Mouse (Mus musculus): ENCODE results near the gene Mrpl14. TPM values are rescaled to one million over a fixed set of nuclear protein-coding genes. Genes with fewer than 3 reads are reported as not detected.

Mrpl14 gene
- polyA plus RNA-seq, 1 experiment from 2014 or later, result 148 TPM

DNA sequence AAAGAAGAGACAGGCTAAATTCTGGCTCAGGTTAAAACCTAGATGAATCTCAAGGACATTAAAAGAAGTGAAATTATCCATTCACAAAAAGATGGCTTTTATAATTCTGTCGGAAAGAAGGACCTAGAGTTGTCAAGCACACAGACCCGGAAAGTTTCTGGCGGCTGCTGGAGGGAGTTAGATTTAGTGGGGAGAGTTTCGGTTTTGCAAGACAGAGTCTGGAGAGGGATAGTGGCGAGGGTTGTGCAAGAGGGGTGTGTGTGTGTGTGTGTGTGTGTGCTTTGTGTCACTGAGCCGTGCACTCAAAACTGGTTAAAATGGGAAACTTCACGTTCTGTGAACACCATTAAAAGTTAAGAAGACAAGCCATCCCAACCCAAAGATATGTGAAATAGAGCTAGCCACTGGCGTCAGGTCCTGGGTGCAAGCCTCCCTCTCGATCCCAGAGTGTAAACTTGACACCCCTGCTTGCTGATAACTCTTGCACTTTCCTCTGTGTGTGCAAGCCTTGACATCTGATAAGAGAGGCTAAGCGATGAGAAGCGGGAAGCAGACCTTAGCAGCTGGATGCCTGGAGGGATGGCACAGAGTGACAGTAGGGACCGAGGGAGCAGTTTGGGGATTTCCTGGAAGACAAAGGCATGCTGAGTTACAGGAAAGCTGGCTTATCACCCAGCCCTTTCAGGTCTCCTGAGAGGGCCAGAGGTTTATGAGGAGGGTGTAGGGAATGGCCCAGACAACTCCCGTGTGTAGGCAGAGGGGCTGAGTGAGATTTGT lies 56.4 kb downstream of the Mrpl14 start:
- H3K9ac ChIP-seq (ENCODE audit: low read depth, low read length), result 0 out of 2 replicates have a peak overlapping the region, but pooled peaks have one; percentile 16
- H3K4me1 ChIP-seq (ENCODE audit: control insufficient read depth, insufficient read depth, low read length), result no peaks in the 10 kb centered on the region
- no peak overlapping the region for H3K4me3 ChIP-seq (ENCODE audit: low read depth, low read length)
- no peaks in the 10 kb centered on the region for H3K27me3 ChIP-seq (replicated peaks; ENCODE audit: control insufficient read depth, insufficient read depth, low read length)
- no peak overlapping the region for H3K27ac ChIP-seq (replicated peaks; ENCODE audit: low read depth, low read length)
- no peak for ATAC-seq (ENCODE audit: low read depth)
- no peaks in the 10 kb centered on the region for H3K36me3 ChIP-seq (ENCODE audit: control insufficient read depth, insufficient read depth, low read length)
- H3K9me3 ChIP-seq (ENCODE audit: control insufficient read depth, low read length), result peaks cover 8% of the 10 kb centered on the region; the same call in 1 of the 2 replicates
- no peak overlapping the region for H3K4me2 ChIP-seq (ENCODE audit: low read depth, low read length)
- DNase-seq (ENCODE audit: low spot score), result no peak
- WGBS, result 51% methylated on average over 13 of the region's 13 CpGs

DNA sequence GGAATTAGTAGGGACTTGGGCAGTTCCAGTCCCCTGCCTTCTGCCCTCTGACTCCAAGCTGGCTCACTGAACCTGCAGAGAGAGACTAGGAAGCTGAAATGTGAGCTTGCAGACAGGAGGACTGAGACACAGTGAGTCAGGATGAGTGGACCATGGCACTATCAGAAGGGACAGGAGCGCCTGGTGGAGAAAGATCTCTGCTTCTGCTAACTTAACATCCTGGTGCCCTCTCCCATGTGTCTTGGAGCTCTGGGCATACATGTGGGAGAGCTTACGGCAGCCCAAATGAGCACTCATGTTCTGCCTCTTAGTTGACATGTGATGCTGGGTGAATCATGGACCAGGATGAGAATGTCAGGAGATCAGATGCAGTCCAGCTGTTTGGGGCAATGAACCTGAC lies 59.5 kb downstream of the Mrpl14 start:
- no peak overlapping the region for H3K4me2 ChIP-seq (ENCODE audit: low read depth, low read length)
- no peaks in the 10 kb centered on the region for H3K4me1 ChIP-seq (ENCODE audit: control insufficient read depth, insufficient read depth, low read length)
- ATAC-seq (ENCODE audit: low read depth) (no peak), DNase-seq (ENCODE audit: low spot score) (no peak)
- H3K36me3 ChIP-seq (ENCODE audit: control insufficient read depth, insufficient read depth, low read length), result no peaks in the 10 kb centered on the region
- H3K9me3 ChIP-seq (ENCODE audit: control insufficient read depth, low read length), result no peaks in the 10 kb centered on the region
- no peak overlapping the region for H3K27ac ChIP-seq (replicated peaks; ENCODE audit: low read depth, low read length)
- WGBS, result 97% methylated on average over 2 of the region's 2 CpGs
- H3K9ac ChIP-seq (ENCODE audit: low read depth, low read length), result no peak overlapping the region
- no peak overlapping the region for H3K4me3 ChIP-seq (ENCODE audit: low read depth, low read length)
- no peaks in the 10 kb centered on the region for H3K27me3 ChIP-seq (replicated peaks; ENCODE audit: control insufficient read depth, insufficient read depth, low read length)

DNA sequence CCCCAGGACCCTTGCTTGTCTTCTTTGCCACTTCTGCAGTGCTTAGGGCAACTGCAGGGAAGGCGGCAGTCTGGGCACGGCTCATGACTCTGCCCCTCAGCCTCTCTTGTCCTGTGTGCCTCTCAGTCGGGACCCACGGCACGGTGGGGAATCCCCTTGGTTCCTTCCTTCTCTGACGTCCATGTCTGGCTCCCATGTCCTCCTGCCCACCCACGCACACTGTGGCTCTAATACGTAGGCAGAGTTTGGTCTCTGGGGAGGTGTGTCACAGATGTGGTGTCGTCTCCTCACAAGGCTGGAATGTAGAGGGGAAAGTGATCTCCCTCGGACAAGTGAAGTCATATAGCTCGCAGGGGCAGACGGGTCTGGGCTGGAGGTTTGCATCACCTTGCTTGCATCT lies 60.6 kb downstream of the Mrpl14 start:
- Histone ChIP-seq H3K36me3 (ENCODE audit: control insufficient read depth, insufficient read depth, low read length) (no peaks in the 10 kb centered on the region), H3K4me2 (ENCODE audit: low read depth, low read length) (no peak overlapping the region), H3K9me3 (ENCODE audit: control insufficient read depth, low read length) (no peaks in the 10 kb centered on the region), H3K27ac (replicated peaks; ENCODE audit: low read depth, low read length) (no peak overlapping the region), H3K27me3 (replicated peaks; ENCODE audit: control insufficient read depth, insufficient read depth, low read length) (no peaks in the 10 kb centered on the region), H3K4me3 (ENCODE audit: low read depth, low read length) (no peak overlapping the region), H3K9ac (ENCODE audit: low read depth, low read length) (no peak overlapping the region), H3K4me1 (ENCODE audit: control insufficient read depth, insufficient read depth, low read length) (no peaks in the 10 kb centered on the region)
- DNase-seq (ENCODE audit: low spot score) (no peak), ATAC-seq (ENCODE audit: low read depth) (no peak)
- 55% methylated on average over 11 of the region's 12 CpGs for WGBS

DNA sequence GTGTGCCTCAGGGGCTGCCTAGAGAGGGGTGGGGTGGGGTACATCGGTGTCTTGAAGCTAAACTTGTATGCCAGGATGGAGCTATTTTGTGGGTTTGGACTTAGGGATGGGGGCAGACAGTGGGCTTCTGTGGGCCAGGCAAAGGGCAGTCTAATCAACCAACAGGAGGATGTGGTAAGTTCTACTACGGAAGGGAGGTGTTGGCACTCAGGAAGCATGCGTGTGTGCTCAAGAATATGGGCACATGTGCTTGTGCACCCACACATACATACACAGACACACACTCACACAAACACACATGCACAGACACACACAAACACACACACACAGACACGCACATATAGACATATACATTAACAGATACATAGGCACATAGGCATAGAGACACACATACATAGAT lies 61.2 kb downstream of the Mrpl14 start:
- H3K4me1 ChIP-seq (ENCODE audit: control insufficient read depth, insufficient read depth, low read length), result no peaks in the 10 kb centered on the region
- ATAC-seq (ENCODE audit: low read depth) (no peak), DNase-seq (ENCODE audit: low spot score) (no peak)
- no peak overlapping the region for H3K27ac ChIP-seq (replicated peaks; ENCODE audit: low read depth, low read length)
- no peaks in the 10 kb centered on the region for H3K27me3 ChIP-seq (replicated peaks; ENCODE audit: control insufficient read depth, insufficient read depth, low read length)
- WGBS, result 84% methylated on average over 4 of the region's 4 CpGs
- H3K9ac ChIP-seq (ENCODE audit: low read depth, low read length), result no peak overlapping the region
- H3K4me2 ChIP-seq (ENCODE audit: low read depth, low read length), result no peak overlapping the region
- no peaks in the 10 kb centered on the region for H3K36me3 ChIP-seq (ENCODE audit: control insufficient read depth, insufficient read depth, low read length)
- no peaks in the 10 kb centered on the region for H3K9me3 ChIP-seq (ENCODE audit: control insufficient read depth, low read length)
- H3K4me3 ChIP-seq (ENCODE audit: low read depth, low read length), result no peak overlapping the region

Other genes with a start within 250 kb of the Mrpl14 start
- 0.46 and 0.95 TPM in 2 replicates for gene Spats1, start 210.9 kb upstream of the Mrpl14 start, polyA plus RNA-seq (2014; fragmentation: Nextera tagmentation; extraction: Ambion mirVana)
- gene Aars2, start 179.5 kb upstream of the Mrpl14 start, polyA plus RNA-seq (2014; fragmentation: Nextera tagmentation; extraction: Ambion mirVana), result 12.5 and 14.5 TPM in 2 replicates
- gene Tcte1, start 162.9 kb upstream of the Mrpl14 start, polyA plus RNA-seq (2014; fragmentation: Nextera tagmentation; extraction: Ambion mirVana), result 0.93 and 2.7 TPM in 2 replicates
- gene Tmem151b, start 136.6 kb upstream of the Mrpl14 start, polyA plus RNA-seq (2014; fragmentation: Nextera tagmentation; extraction: Ambion mirVana), result 1.7 and 2.8 TPM in 2 replicates
- gene Nfkbie, start 130.6 kb upstream of the Mrpl14 start, polyA plus RNA-seq (2014; fragmentation: Nextera tagmentation; extraction: Ambion mirVana), result 4.3 and 4.7 TPM in 2 replicates
- gene Slc35b2, start 122.4 kb upstream of the Mrpl14 start, polyA plus RNA-seq (2014; fragmentation: Nextera tagmentation; extraction: Ambion mirVana), result 139 and 143 TPM in 2 replicates
- 1,431 and 1,467 TPM in 2 replicates for gene Hsp90ab1, start 113.1 kb upstream of the Mrpl14 start, polyA plus RNA-seq (2014; fragmentation: Nextera tagmentation; extraction: Ambion mirVana)
- gene Slc29a1, start 86.7 kb upstream of the Mrpl14 start, polyA plus RNA-seq (2014; fragmentation: Nextera tagmentation; extraction: Ambion mirVana), result 96.5 and 110 TPM in 2 replicates
- 52.1 and 52.5 TPM in 2 replicates for gene Mymx, start 84.2 kb upstream of the Mrpl14 start, polyA plus RNA-seq (2014; fragmentation: Nextera tagmentation; extraction: Ambion mirVana)
- gene Capn11, start 27.0 kb upstream of the Mrpl14 start, polyA plus RNA-seq (2014; fragmentation: Nextera tagmentation; extraction: Ambion mirVana), result 0.83 TPM in 1 of 2 replicates, not detected in the other
- gene Tmem63b, start 583 bp downstream of the Mrpl14 start, polyA plus RNA-seq (2014; fragmentation: Nextera tagmentation; extraction: Ambion mirVana), result 30.4 and 32.9 TPM in 2 replicates
- not detected in 2 replicates for gene 1600014C23Rik, start 47.5 kb downstream of the Mrpl14 start, polyA plus RNA-seq (2014; fragmentation: Nextera tagmentation; extraction: Ambion mirVana)

Measured in embryonic facial prominence, embryonic 14.5 days (tissue).